Mouse (Mus musculus) left cerebral cortex, adult 9 months (tissue): ENCODE measurements at regions not wholly inside any gene's neighbourhood (a gene's known extent, or its start where the extent isn't known, plus 50 kb on each side); places are given as distances from the start of the nearest gene placed in this dataset.

ENCODE experiments used
- DNase-seq, 2 experiments: peaks; one replicate each; pipeline ENCODE4 v3.0.0; 2022; ENCODE audit warnings: low spot score in 2 of 2

- DNase-seq, result no peak
Measured at GRCm38 (mm10) chr5:80766591-80766990, 253.3 kb upstream of the Adgrl3 start.

DNA sequence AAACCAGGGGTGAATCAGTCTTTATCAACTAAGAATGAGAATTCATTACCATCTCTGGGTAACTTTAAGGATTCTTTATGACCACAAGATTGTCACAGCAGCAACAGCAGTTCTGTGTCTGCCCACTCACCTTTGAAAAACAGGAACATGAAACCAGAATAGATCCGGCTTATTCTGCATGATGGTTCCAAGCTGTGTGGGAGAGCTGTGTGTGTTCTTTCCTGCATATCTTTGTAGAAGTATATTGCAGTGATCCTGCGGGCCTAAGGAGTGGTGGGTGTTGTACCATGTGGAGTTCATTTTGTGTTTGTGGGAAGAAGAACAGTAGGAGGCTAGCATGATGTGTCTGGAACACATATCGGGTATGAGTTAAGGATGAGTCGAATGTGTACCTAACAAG, 236.0 kb upstream of the Adgrl3 start:
- DNase-seq, result peak; percentile 75 to 88

GRCm38 (mm10) chr5:80784746-80785145, 235.2 kb upstream of the Adgrl3 start:
- DNase-seq, result no peak

GRCm38 (mm10) chr5:80791658-80792057, 228.3 kb upstream of the Adgrl3 start:
- DNase-seq, result no peak

- DNase-seq, result no peak
Measured at GRCm38 (mm10) chr5:80799777-80800176, 220.2 kb upstream of the Adgrl3 start.

DNA sequence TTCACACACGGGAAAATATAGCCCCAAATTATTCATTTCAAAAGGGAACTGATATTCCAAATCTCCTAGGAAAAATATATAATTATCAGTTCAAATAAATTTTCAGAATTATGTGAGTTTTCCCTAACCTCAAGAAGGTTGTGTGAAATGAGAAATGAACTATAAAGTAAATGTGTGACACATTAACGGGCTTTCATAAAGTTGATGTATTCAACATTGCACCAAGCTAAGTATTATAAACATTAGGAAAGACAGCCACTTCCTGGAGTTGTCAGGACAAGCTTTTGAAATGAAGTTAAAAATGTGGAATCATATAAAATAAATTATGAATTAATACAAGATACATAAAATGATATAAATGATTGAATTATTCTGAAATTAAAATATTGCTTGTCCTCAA, 207.0 kb upstream of the Adgrl3 start:
- no peak for DNase-seq

- DNase-seq, result no peak
Measured at GRCm38 (mm10) chr5:80819208-80819607, 200.7 kb upstream of the Adgrl3 start.

- DNase-seq, result no peak
Measured at GRCm38 (mm10) chr5:80842531-80842930, 177.4 kb upstream of the Adgrl3 start.

DNA sequence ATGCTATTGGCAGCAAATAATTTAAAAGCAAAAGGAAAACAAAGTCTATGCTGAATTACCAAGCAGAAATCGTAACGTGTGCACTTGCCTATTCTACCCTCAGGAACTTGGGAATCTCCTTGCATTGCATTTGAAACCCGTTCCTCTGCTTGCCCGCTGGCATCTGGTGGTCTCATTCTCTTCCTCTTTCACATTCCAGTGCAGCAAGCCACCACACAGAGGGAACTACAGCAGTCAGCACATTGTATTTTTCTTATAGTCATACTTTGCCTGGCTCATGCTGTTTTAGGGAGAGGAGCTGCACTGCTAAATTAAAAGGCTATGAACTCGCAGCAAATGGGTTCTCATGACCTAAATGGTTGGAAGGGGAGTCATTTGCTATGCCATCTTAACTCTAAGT, 164.9 kb upstream of the Adgrl3 start:
- DNase-seq, result no peak

- DNase-seq, result no peak
Measured at GRCm38 (mm10) chr5:80876600-80876999, 143.3 kb upstream of the Adgrl3 start.

DNA sequence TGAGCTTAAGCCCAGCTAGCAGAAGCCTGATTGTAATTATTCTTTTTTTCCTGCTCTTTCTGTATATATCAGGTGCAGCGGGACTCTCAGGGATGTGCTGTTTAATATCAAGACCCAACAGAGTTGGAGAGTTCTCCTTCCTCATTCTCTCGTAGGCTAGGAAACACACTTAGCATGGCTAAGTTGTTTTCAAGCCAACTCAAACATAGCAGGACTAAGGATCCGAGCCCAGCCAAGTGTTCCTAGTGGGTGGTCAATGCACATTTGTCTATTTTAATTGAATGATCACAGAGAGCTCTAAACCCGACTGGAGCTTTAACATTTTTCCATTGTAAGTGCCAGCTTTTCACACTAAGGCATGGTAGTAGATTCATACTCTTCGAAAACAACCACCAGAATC, 121.7 kb upstream of the Adgrl3 start:
- no peak for DNase-seq

DNA sequence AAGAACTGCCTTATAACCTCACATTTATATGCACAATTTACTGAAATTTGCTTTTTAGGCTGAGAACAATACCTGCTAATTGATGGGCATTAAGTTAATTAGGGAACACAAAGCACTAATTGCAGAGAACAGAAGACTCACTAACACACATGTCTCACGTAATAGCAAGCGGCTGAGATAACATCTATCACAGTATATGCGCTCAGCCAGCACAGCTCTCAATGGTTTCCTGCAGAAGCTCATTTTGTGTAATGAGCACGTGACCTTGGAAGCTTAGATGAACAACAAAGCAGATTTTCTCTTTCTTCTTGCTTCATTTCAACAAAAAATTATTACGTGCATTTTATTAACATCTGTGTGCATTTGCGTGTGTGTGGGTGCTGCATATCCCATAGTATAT, 111.2 kb upstream of the Adgrl3 start:
- no peak for DNase-seq

- no peak for DNase-seq
Measured at GRCm38 (mm10) chr5:80938791-80939190, 81.1 kb upstream of the Adgrl3 start.

DNA sequence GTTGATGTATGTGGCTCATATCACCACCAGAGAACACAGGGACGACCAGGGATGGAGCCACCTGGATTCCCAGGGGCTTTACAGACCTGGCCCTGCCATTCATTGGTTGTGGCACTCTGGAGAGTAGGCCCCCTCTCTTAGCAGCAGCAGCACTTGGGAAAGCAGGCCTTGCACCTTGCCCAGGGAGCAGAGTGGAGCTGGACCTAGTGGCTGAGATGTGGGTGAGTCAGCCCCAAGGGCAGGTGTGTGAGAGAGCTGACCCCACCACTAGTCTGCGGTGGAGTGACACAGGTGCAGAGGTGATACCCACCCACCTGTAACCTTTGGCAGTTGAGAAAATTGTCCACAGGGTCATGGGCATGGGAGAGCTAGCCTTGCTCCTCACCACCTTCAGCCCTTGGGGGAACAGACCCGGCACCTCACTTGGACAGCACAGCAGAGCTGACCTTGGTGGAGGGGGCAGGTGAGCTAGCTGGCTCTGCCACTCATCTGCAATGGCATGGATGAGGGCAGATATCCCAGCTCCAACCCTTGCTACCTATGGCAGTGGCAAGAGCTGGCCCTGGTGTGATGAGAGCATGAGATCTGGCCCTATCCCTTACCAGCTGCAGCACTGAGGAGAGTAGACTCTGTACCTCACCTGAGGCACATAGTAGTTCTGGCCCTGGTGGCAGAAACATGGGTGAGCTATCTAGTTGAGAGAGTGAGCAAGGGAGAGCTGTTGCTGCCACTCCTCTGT, 67.9 kb upstream of the Adgrl3 start:
- DNase-seq, result no peak

- DNase-seq, result no peak
Measured at GRCm38 (mm10) chr5:80952600-80953218, 67.2 kb upstream of the Adgrl3 start.
